Mouse (Mus musculus) heart, embryonic 11.5 days (tissue): Measurements from ENCODE around the gene Phf7. TPM values are rescaled to one million over a fixed set of nuclear protein-coding genes. Genes with fewer than 3 reads are reported as not detected.

Source experiments
- ATAC-seq: fragments of 200-750 bp; cut with Nextera tagmentation; replicated peaks from 2 replicates; pipeline ENCODE4 v1.8.0; 2017; ENCODE audit warnings: moderate library complexity; ENCODE audit not compliant: insufficient number of reproducible peaks, low FRiP score, low TSS enrichment
- H3K27ac ChIP-seq: fragments of 300-500 bp; sonication (generic); 2 replicates; pipeline ENCODE4 v1.5.1; 2014; ENCODE audit warnings: mild to moderate bottlenecking, low read depth, low read length
- H3K27me3 ChIP-seq: fragments of 300-500 bp; sonication (generic); 2 replicates; pipeline ENCODE4 v1.6.1; 2014; ENCODE audit warnings: mild to moderate bottlenecking, low read length, mixed read lengths; ENCODE audit not compliant: control insufficient read depth, insufficient read depth
- H3K36me3 ChIP-seq: fragments of 300-500 bp; sonication (generic); 2 replicates; pipeline ENCODE4 v1.6.1; 2014; ENCODE audit warnings: mild to moderate bottlenecking, low read length, moderate library complexity, mixed read lengths; ENCODE audit not compliant: control insufficient read depth, insufficient read depth
- H3K4me1 ChIP-seq: fragments of 300-500 bp; sonication (generic); 2 replicates; pipeline ENCODE4 v1.6.1; 2014; ENCODE audit warnings: low read length; ENCODE audit not compliant: control insufficient read depth, insufficient read depth
- H3K4me2 ChIP-seq: fragments of 300-500 bp; sonication (generic); 2 replicates; pipeline ENCODE4 v1.6.1; 2014; ENCODE audit warnings: mild to moderate bottlenecking, moderate library complexity
- H3K4me3 ChIP-seq: fragments of 300-500 bp; sonication (generic); 2 replicates; pipeline ENCODE4 v1.5.1; 2014; ENCODE audit warnings: low read depth, low read length
- H3K9ac ChIP-seq: fragments of 300-500 bp; sonication (generic); 2 replicates; pipeline ENCODE4 v1.6.1; 2014; ENCODE audit warnings: mild to moderate bottlenecking, low read depth, low read length, moderate library complexity
- H3K9me3 ChIP-seq: fragments of 300-500 bp; sonication (generic); replicated peaks from 2 replicates; pipeline ENCODE4 v1.6.1; 2016; ENCODE audit warnings: low read length; ENCODE audit not compliant: control insufficient read depth
- WGBS: fragments of 180-500 bp; shearing (Covaris S2); extraction: QIAGEN DNeasy Blood & Tissue Kit; methylation state at CpG from one replicate; pipeline ENCODE4 v1.1.7; 2014; ENCODE audit not compliant: insufficient replicate concordance; 5-methylcytosine and 5-hydroxymethylcytosine counted together
- polyA plus RNA-seq: library from polyadenylated mRNA; unstranded; fragments of >200 nt; fragmentation: Nextera tagmentation; extraction: Ambion mirVana; gene quantifications from 2 replicates; pipeline ENCODE4 v1.2.1, GENCODE M21; 2014

Phf7 gene
- polyA plus RNA-seq, 1 experiment from 2014 or later, result 7.4 TPM

- Histone ChIP-seq H3K4me1 (peaks cover 14% of the 10 kb centered on the region), H3K4me3 (no peak overlapping the region), H3K4me2 (no peak overlapping the region), H3K27ac (peak overlapping the region; percentile 63; the same call in 1 of the 2 replicates), H3K9ac (no peak overlapping the region), H3K36me3 (peaks cover 64% of the 10 kb centered on the region), H3K9me3 (no peaks in the 10 kb centered on the region), H3K27me3 (no peaks in the 10 kb centered on the region)
- WGBS, result 59% methylated on average over 6 of the region's 6 CpGs
- ATAC-seq, result 0 out of 2 replicates have a peak, but pooled peaks have one; percentile 29
These were observed 62.3 kb downstream of the Phf7 start for GRCm38 (mm10) chr14:31188771-31189181.

Other genes starting within 250 kb of the Phf7 start
- gene Glt8d1, start 249.9 kb downstream of the Phf7 start, polyA plus RNA-seq, result 49.4 and 55.1 TPM in 2 replicates
- 319 and 321 TPM in 2 replicates for gene Spcs1, start 249.6 kb downstream of the Phf7 start, polyA plus RNA-seq
- gene Pbrm1, start 232.2 kb downstream of the Phf7 start, polyA plus RNA-seq, result 80.6 and 93.6 TPM in 2 replicates
- gene Gnl3, start 232.2 kb downstream of the Phf7 start, polyA plus RNA-seq, result 76.2 and 88.7 TPM in 2 replicates
- 64.5 and 70.0 TPM in 2 replicates for gene Smim4, start 122.4 kb downstream of the Phf7 start, polyA plus RNA-seq
- 342 and 344 TPM in 2 replicates for gene Nt5dc2, start 120.3 kb downstream of the Phf7 start, polyA plus RNA-seq
- 35.9 and 40.4 TPM in 2 replicates for gene Stab1, start 82.7 kb downstream of the Phf7 start, polyA plus RNA-seq
- 3,123 and 3,177 TPM in 2 replicates for gene Tnnc1, start 43.0 kb downstream of the Phf7 start, polyA plus RNA-seq
- 286 and 325 TPM in 2 replicates for gene Nisch, start 34.4 kb downstream of the Phf7 start, polyA plus RNA-seq
- gene Sema3g, start 33.5 kb downstream of the Phf7 start, polyA plus RNA-seq, result 0.03 and 0.08 TPM in 2 replicates
- gene Bap1, start 133 bp upstream of the Phf7 start, polyA plus RNA-seq, result 52.5 and 57.8 TPM in 2 replicates
- 1.5 TPM in 2 replicates for gene Dnah1, start 72.6 kb upstream of the Phf7 start, polyA plus RNA-seq
- 35.4 and 42.2 TPM in 2 replicates for gene Capn7, start 85.3 kb upstream of the Phf7 start, polyA plus RNA-seq
- 10.9 and 16.8 TPM in 2 replicates for gene Sh3bp5, start 184.8 kb upstream of the Phf7 start, polyA plus RNA-seq
- gene Eaf1, start 243.1 kb upstream of the Phf7 start, polyA plus RNA-seq, result 16.6 and 19.3 TPM in 2 replicates
- 52.2 and 58.3 TPM in 2 replicates for gene Mettl6, start 243.7 kb upstream of the Phf7 start, polyA plus RNA-seq